Mouse (Mus musculus) liver, embryonic 16.5 days (tissue): ENCODE measurements around the gene Nckap5. TPM values are rescaled to one million over a fixed set of nuclear protein-coding genes. Genes with fewer than 3 reads are reported as not detected.

ENCODE experiments used
- ATAC-seq: fragments of 200-750 bp; cut with Nextera tagmentation; 2 replicates; pipeline ENCODE4 v1.8.0; 2017; ENCODE audit warnings: low read depth, mild to moderate bottlenecking, moderate number of reproducible peaks, moderate library complexity
- H3K27ac ChIP-seq: fragments of 300-500 bp; sonication (generic); 2 replicates; pipeline ENCODE4 v1.5.1; 2014; ENCODE audit warnings: mild to moderate bottlenecking, low read length
- H3K27me3 ChIP-seq: fragments of 300-500 bp; sonication (generic); 2 replicates; pipeline ENCODE4 v1.6.1; 2014; ENCODE audit warnings: low read depth, low read length, mixed read lengths; ENCODE audit not compliant: control insufficient read depth, insufficient read depth
- H3K36me3 ChIP-seq: fragments of 300-500 bp; sonication (generic); 2 replicates; pipeline ENCODE4 v1.6.1; 2014; ENCODE audit warnings: mild to moderate bottlenecking; ENCODE audit not compliant: control insufficient read depth, insufficient read depth
- H3K4me1 ChIP-seq: fragments of 300-500 bp; sonication (generic); 2 replicates; pipeline ENCODE4 v1.6.1; 2014; ENCODE audit warnings: low read depth, low read length, mixed read lengths; ENCODE audit not compliant: control insufficient read depth
- H3K4me2 ChIP-seq: fragments of 300-500 bp; sonication (generic); 2 replicates; pipeline ENCODE4 v1.6.1; 2014; ENCODE audit warnings: low read depth, low read length, mixed read lengths
- H3K4me3 ChIP-seq: fragments of 300-500 bp; sonication (generic); 2 replicates; pipeline ENCODE4 v1.5.1; 2014; ENCODE audit warnings: low read depth, mild to moderate bottlenecking, low read length
- H3K9ac ChIP-seq: fragments of 300-500 bp; sonication (generic); 2 replicates; pipeline ENCODE4 v1.6.1; 2014; ENCODE audit warnings: low read depth, low read length
- H3K9me3 ChIP-seq: fragments of 300-500 bp; sonication (generic); replicated peaks from 2 replicates; pipeline ENCODE4 v1.6.1; 2016; ENCODE audit warnings: low read length; ENCODE audit not compliant: control insufficient read depth
- WGBS: fragments of 180-500 bp; shearing (Covaris S2); extraction: QIAGEN DNeasy Blood & Tissue Kit; methylation state at CpG from one replicate; pipeline ENCODE4 v1.1.7; 2014; ENCODE audit not compliant: insufficient replicate concordance; 5-methylcytosine and 5-hydroxymethylcytosine counted together
- polyA plus RNA-seq: library from polyadenylated mRNA; unstranded; fragments of >200 nt; fragmentation: Nextera tagmentation; extraction: Ambion mirVana; gene quantifications from 2 replicates; pipeline ENCODE4 v1.2.1, GENCODE M21; 2015

Nckap5 gene
- polyA plus RNA-seq, 1 experiment from 2014 or later: 1.9 TPM

DNA sequence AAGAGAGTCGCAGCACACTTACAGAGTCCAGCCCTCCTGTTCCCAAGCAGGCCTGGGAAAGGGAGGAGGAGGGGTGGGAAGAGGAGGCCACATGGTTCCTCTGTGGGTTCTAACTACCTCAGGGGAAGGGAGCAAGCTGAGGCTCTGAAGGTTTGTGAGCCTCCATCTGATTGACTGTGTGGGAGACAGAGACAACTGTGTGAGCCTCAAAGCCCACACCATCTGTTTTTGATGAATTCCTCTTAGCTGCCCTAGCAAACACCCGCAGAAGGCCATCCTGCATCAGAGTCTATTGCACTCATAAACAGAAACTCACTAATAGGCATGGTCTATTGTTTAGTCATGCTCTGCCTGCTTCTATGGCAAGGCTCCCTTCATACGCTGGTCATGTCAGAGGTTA is 834.1 kb downstream of the Nckap5 start:
- Histone ChIP-seq H3K4me2 (no peak overlapping the region), H3K4me3 (no peak overlapping the region), H3K36me3 (no peaks in the 10 kb centered on the region), H3K27ac (no peak overlapping the region), H3K9me3 (no peaks in the 10 kb centered on the region), H3K4me1 (no peaks in the 10 kb centered on the region), H3K27me3 (no peaks in the 10 kb centered on the region), H3K9ac (no peak overlapping the region)
- ATAC-seq: no peak
- 52% methylated on average over 3 of the region's 3 CpGs for WGBS

DNA sequence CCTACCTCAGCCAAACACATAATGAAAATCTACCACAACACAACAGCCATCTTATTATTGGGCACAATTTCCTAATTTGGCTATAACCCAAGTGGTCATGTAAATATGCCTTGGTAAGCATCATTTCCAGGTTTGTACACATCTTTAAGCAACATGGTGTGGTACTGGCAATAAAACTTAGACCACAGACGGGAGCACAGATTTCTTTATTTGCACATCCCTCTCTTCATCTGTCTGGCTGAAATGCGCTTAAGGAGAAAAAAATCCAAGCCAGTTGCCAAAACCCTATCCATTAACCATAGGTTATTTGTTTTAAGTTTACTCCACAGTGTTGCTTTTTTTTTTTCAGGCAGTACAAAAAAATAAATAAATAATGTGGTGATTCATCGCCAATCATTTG is 842.8 kb downstream of the Nckap5 start:
- no peaks in the 10 kb centered on the region for H3K9me3 ChIP-seq
- H3K4me1 ChIP-seq: no peaks in the 10 kb centered on the region
- WGBS: 58% methylated on average over 3 of the region's 3 CpGs
- ATAC-seq: no peak
- no peak overlapping the region for H3K4me3 ChIP-seq
- no peak overlapping the region for H3K4me2 ChIP-seq
- H3K9ac ChIP-seq: no peak overlapping the region
- H3K27me3 ChIP-seq: no peaks in the 10 kb centered on the region
- H3K27ac ChIP-seq: no peak overlapping the region
- no peaks in the 10 kb centered on the region for H3K36me3 ChIP-seq

DNA sequence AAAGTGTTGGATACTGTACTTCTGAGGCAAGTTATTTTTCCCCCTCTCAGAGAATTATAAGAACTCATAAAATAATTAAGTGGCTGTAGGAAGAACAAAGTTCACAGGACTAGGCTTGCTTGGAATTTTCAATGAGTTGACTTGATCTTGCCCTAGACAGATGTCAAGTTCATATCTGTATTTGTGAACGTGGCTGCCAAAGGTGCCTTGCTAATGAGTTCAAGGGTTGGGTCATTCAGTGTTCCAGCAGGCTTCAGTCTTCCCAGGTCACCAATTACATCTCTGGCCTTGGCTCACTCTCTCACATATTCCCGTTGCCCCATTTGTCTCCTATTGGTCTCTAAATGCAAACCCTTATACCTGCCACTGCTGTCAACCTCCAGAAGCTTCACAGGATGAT is 846.0 kb downstream of the Nckap5 start:
- 44% methylated on average over 2 of the region's 2 CpGs for WGBS
- no peak for ATAC-seq
- Histone ChIP-seq H3K4me3 (no peak overlapping the region), H3K4me1 (no peaks in the 10 kb centered on the region), H3K36me3 (no peaks in the 10 kb centered on the region), H3K27me3 (no peaks in the 10 kb centered on the region), H3K4me2 (no peak overlapping the region), H3K27ac (no peak overlapping the region), H3K9me3 (no peaks in the 10 kb centered on the region), H3K9ac (no peak overlapping the region)

GRCm38 (mm10) chr1:125974649-125975048 is 856.0 kb downstream of the Nckap5 start:
- no peaks in the 10 kb centered on the region for H3K27me3 ChIP-seq
- H3K36me3 ChIP-seq: no peaks in the 10 kb centered on the region
- H3K9ac ChIP-seq: no peak overlapping the region
- WGBS: 53% methylated on average over 3 of the region's 3 CpGs
- H3K9me3 ChIP-seq: no peaks in the 10 kb centered on the region
- H3K27ac ChIP-seq: no peak overlapping the region
- no peak for ATAC-seq
- no peaks in the 10 kb centered on the region for H3K4me1 ChIP-seq
- no peak overlapping the region for H3K4me2 ChIP-seq
- H3K4me3 ChIP-seq: no peak overlapping the region

DNA sequence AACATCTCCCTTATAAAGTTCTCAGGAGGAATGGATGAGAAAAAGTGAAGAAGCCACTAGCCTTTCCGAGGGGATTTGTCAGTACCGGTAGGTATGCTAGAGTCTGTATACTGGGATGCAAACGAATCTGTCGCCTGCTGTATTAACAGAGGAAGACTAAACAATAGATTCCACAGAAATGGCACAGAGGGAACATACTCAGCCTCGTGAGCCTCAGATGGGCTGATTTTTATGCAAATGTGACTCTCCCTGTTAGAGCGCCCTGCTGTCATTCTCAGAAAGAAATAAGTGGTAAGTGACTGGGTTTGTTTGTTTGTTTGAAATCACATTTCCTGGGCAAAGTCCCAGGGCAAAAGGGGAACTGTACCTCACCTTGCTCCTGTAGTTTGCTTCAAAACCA is 858.7 kb downstream of the Nckap5 start:
- Histone ChIP-seq H3K4me1 (no peaks in the 10 kb centered on the region; the same call in 1 of the 2 replicates), H3K9ac (no peak overlapping the region), H3K4me2 (no peak overlapping the region), H3K27me3 (no peaks in the 10 kb centered on the region), H3K4me3 (no peak overlapping the region), H3K36me3 (no peaks in the 10 kb centered on the region), H3K27ac (no peak overlapping the region), H3K9me3 (no peaks in the 10 kb centered on the region)
- 61% methylated on average over 6 of the region's 6 CpGs for WGBS
- ATAC-seq: no peak

DNA sequence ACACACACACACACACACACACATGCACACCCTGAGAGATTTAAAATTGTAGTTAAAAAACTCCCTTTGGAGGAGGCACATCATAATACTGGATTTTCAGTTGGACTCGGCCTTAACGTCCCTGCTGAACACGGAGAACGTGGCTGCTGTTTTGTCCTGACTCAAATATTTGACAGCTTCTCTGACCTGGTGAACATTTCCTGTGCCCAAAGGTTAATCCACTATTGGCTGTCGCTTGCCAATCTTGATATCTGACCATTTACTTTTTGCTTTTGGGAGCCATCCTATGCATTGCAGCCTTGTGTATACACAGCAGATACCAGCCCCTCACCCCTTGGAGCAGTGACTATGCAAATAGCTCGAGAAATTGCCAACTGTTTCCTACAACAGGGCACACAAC is 862.9 kb downstream of the Nckap5 start:
- no peak overlapping the region for H3K4me2 ChIP-seq
- 50% methylated on average over 6 of the region's 6 CpGs for WGBS
- H3K27me3 ChIP-seq: no peaks in the 10 kb centered on the region
- H3K9ac ChIP-seq: no peak overlapping the region
- H3K9me3 ChIP-seq: no peaks in the 10 kb centered on the region
- H3K4me1 ChIP-seq: no peaks in the 10 kb centered on the region; the same call in 1 of the 2 replicates
- ATAC-seq: 0 out of 2 replicates have a peak, but pooled peaks have one; percentile 16
- no peak overlapping the region for H3K4me3 ChIP-seq
- H3K36me3 ChIP-seq: no peaks in the 10 kb centered on the region
- no peak overlapping the region for H3K27ac ChIP-seq

- Histone ChIP-seq H3K27me3 (no peaks in the 10 kb centered on the region), H3K36me3 (no peaks in the 10 kb centered on the region), H3K4me1 (no peaks in the 10 kb centered on the region), H3K27ac (no peak overlapping the region), H3K9ac (no peak overlapping the region), H3K4me3 (no peak overlapping the region), H3K9me3 (no peaks in the 10 kb centered on the region), H3K4me2 (no peak overlapping the region)
- no peak for ATAC-seq
- 62% methylated on average over 3 of the region's 3 CpGs for WGBS
Measured at GRCm38 (mm10) chr1:125951026-125951425, 879.6 kb downstream of the Nckap5 start.

DNA sequence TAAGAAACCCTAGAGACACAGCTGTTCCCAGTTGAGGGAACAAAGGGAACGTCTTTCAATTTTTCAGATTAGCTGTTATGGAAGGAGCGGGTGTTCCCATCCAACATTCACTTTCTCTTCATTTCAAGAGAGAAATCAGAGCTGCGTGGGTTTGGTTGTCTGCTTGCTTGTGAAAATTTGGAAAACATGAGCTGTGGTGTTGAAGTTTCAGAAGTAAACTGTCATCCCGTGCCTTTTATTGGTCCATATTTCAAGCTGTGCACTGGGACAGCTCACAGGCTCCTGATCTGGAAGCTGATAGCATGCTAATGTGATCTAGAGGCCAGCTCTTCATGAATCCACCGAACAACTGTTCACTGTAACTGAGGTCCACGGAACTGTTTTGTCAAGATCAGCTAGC is 881.5 kb downstream of the Nckap5 start:
- Histone ChIP-seq H3K4me1 (no peaks in the 10 kb centered on the region), H3K27me3 (no peaks in the 10 kb centered on the region), H3K4me2 (no peak overlapping the region), H3K9me3 (no peaks in the 10 kb centered on the region), H3K27ac (no peak overlapping the region), H3K4me3 (no peak overlapping the region), H3K9ac (no peak overlapping the region), H3K36me3 (no peaks in the 10 kb centered on the region)
- no peak for ATAC-seq
- 61% methylated on average over 6 of the region's 6 CpGs for WGBS

DNA sequence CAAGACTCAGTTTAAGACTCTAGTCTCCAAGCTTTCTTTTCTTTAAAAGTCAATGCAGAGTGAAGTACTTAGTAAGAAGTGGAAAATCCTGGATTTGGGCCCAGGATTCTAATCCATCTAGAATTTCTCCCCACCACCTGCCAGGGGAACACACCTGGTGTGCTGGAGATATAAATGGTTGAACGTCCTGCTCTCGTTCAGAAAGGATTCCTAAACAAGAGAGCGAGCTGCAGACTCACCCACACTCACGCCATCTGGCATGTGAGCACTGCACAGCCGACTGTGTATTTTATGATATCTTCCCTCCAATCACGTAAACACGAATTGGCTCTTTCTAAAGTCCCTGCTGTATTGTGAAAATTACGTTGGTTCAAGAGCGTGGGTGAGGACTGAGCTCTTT is 885.5 kb downstream of the Nckap5 start:
- Histone ChIP-seq H3K4me3 (no peak overlapping the region), H3K27me3 (no peaks in the 10 kb centered on the region), H3K4me1 (no peaks in the 10 kb centered on the region), H3K4me2 (no peak overlapping the region), H3K9me3 (no peaks in the 10 kb centered on the region), H3K9ac (no peak overlapping the region), H3K27ac (no peak overlapping the region), H3K36me3 (no peaks in the 10 kb centered on the region)
- 64% methylated on average over 9 of the region's 9 CpGs for WGBS
- ATAC-seq: no peak

GRCm38 (mm10) chr1:125943305-125943704 is 887.3 kb downstream of the Nckap5 start:
- Histone ChIP-seq H3K27ac (no peak overlapping the region), H3K4me1 (no peaks in the 10 kb centered on the region), H3K36me3 (no peaks in the 10 kb centered on the region), H3K27me3 (no peaks in the 10 kb centered on the region), H3K4me2 (no peak overlapping the region), H3K9ac (no peak overlapping the region), H3K4me3 (no peak overlapping the region), H3K9me3 (no peaks in the 10 kb centered on the region)
- 61% methylated on average over 1 of the region's 1 CpGs for WGBS
- ATAC-seq: no peak
